ENCODE assay signal across 31 mouse cellular contexts in the genomic region with DNA sequence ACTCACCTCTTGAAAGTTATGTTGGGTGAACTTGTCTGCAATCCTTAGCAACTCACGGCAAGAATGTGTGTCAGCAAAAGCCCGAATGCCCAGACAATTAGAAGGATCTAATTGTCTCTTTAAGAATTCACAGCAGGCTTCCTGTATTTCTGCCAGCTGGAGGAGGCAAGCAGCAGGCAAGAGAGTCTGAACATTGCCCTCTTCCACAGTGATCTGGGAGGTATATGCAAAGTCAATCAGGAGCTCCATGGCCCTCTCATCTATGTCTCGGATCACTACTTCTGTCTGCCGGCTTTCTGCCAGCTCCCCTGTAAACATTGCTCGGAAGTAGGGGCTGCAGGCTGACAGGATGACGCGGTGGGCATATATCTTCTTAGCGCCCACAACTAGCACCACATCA. TPM values are rescaled to one million over a fixed set of nuclear protein-coding genes. Genes with fewer than 3 reads are reported as not detected.
A peak's percentile ranks its signal among the peaks of the same experiment; 100 is the strongest.
DNase-seq lines count a peak whose midpoint lies in the region; ATAC-seq and TF ChIP-seq lines count a peak whose summit lies in the region.
"Had no signal": no experiment of that assay in that cellular context is flagged by ENCODE, and none has a peak within 500 bp of the region (broad histone marks: within the 10 kb centered on the region; RNA-seq: fewer than 3 reads in every experiment).

No protein-coding gene starts in this region.

- DNase-seq in cerebellum, postnatal 10 days: peak; percentile 5 to 6
- no peak for DNase-seq in cerebellum, postnatal 25 days
- peak; percentile 1 for DNase-seq in midbrain, postnatal 0 days (ENCODE audit: low spot score)
- DNase-seq in kidney, postnatal 10 days: peak; percentile 42
- DNase-seq in lung, postnatal 25 days (ENCODE audit: low spot score): no peak
- no peak for DNase-seq in adrenal gland, postnatal 25 days
- no peak for DNase-seq in gastrocnemius, adult 8-10 months (ENCODE audit: low spot score in 2 of 2)
- DNase-seq: adrenal gland, adult 8-10 months; cerebellum, adult 11-12 months; cerebellum, adult 9-10 months; embryo, embryonic 11 days; gastrocnemius, postnatal 25 days had no signal

- no peak for ATAC-seq in midbrain, postnatal 0 days (ENCODE audit: low FRiP score)
- no peak for ATAC-seq in midbrain, embryonic 13.5 days
- ATAC-seq: forebrain, embryonic 16.5 days; Patski had no signal

- H3K4me1 ChIP-seq in midbrain, postnatal 0 days (ENCODE audit: insufficient read depth, low read length): no peaks in the 10 kb centered on the region
- H3K4me1 ChIP-seq in midbrain, embryonic 13.5 days (replicated peaks): no peaks in the 10 kb centered on the region
- H3K4me1 ChIP-seq: embryonic facial prominence, embryonic 15.5 days; forebrain, embryonic 12.5 days; heart, embryonic 12.5 days; hindbrain, embryonic 15.5 days had no signal

- TF ChIP-seq CTCF in midbrain, postnatal 0 days (IDR thresholded peaks at IDR 0.05): no peak

- H3K4me2 ChIP-seq in midbrain, postnatal 0 days (ENCODE audit: low read depth, low read length, poor library complexity, severe bottlenecking): no peak overlapping the region
- H3K4me2 ChIP-seq in midbrain, embryonic 13.5 days (replicated peaks): no peak overlapping the region
- H3K4me2 ChIP-seq: embryonic facial prominence, embryonic 15.5 days; forebrain, embryonic 12.5 days; heart, embryonic 12.5 days; hindbrain, embryonic 15.5 days had no signal

- H3K9me3 ChIP-seq in midbrain, postnatal 0 days (ENCODE audit: low read length): no peaks in the 10 kb centered on the region
- no peaks in the 10 kb centered on the region for H3K9me3 ChIP-seq in midbrain, embryonic 13.5 days
- H3K9me3 ChIP-seq: embryonic facial prominence, embryonic 15.5 days; forebrain, embryonic 12.5 days; heart, embryonic 12.5 days; hindbrain, embryonic 15.5 days had no signal

- H3K9ac ChIP-seq in midbrain, postnatal 0 days (replicated peaks; ENCODE audit: low read length, poor library complexity, severe bottlenecking): no peak overlapping the region
- no peak overlapping the region for H3K9ac ChIP-seq in midbrain, embryonic 13.5 days (replicated peaks)
- H3K9ac ChIP-seq: embryonic facial prominence, embryonic 15.5 days; forebrain, embryonic 12.5 days; heart, embryonic 12.5 days; hindbrain, embryonic 15.5 days had no signal

- H3K4me3 ChIP-seq in midbrain, postnatal 0 days (ENCODE audit: low read depth, low read length): no peak overlapping the region
- H3K4me3 ChIP-seq in midbrain, embryonic 13.5 days (replicated peaks): no peak overlapping the region
- H3K4me3 ChIP-seq: embryonic facial prominence, embryonic 15.5 days; forebrain, embryonic 12.5 days; heart, embryonic 12.5 days; hindbrain, embryonic 15.5 days had no signal

- H3K36me3 ChIP-seq in midbrain, postnatal 0 days (ENCODE audit: insufficient read depth, low read length): peaks cover 8% of the 10 kb centered on the region
- H3K36me3 ChIP-seq in midbrain, embryonic 13.5 days: peaks cover 20% of the 10 kb centered on the region

- no peak overlapping the region for H3K27ac ChIP-seq in midbrain, postnatal 0 days (ENCODE audit: low read depth, low read length)
- H3K27ac ChIP-seq in midbrain, embryonic 13.5 days: no peak overlapping the region
- H3K27ac ChIP-seq: embryonic facial prominence, embryonic 15.5 days; forebrain, embryonic 12.5 days; hindbrain, embryonic 15.5 days had no signal

- WGBS in midbrain, postnatal 0 days: 89% methylated on average over 8 of the region's 8 CpGs
- WGBS in midbrain, embryonic 13.5 days: 87% methylated on average over 8 of the region's 8 CpGs

- H3K27me3 ChIP-seq in midbrain, postnatal 0 days (ENCODE audit: insufficient read depth, low read length): no peaks in the 10 kb centered on the region
- no peaks in the 10 kb centered on the region for H3K27me3 ChIP-seq in midbrain, embryonic 13.5 days
- H3K27me3 ChIP-seq: embryonic facial prominence, embryonic 15.5 days; forebrain, embryonic 12.5 days; heart, embryonic 12.5 days; hindbrain, embryonic 15.5 days; Patski had no signal

RNA-seq across cellular contexts. Expression of a gene that starts 22.1 kb away (rescaled TPM):
- total RNA-seq in midbrain, postnatal 0 days (2014; rRNA removed): 18.5 and 19.2 TPM in 2 replicates
- polyA plus RNA-seq in midbrain, postnatal 0 days (2015; fragmentation: Nextera tagmentation; extraction: Ambion mirVana): 13.3 and 14.2 TPM in 2 replicates
- polyA plus RNA-seq in midbrain, embryonic 13.5 days (2015; fragmentation: Nextera tagmentation; extraction: Ambion mirVana): 17.1 and 19.5 TPM in 2 replicates
- 19.3 and 22.0 TPM in 2 replicates for total RNA-seq in adrenal gland, postnatal 25 days (2021)
- 10 to 100 TPM in 2 of 4 experiments, 1 to 10 TPM in 2; 7.5 to 10.3 (median 9.1) TPM for total RNA-seq in gastrocnemius, adult 8-10 months (2022)

RNA-seq across cellular contexts. Expression of a gene that starts 33.3 kb away (rescaled TPM):
- 30.1 and 37.5 TPM in 2 replicates for total RNA-seq in midbrain, postnatal 0 days (2014; rRNA removed)
- polyA plus RNA-seq in midbrain, postnatal 0 days (2015; fragmentation: Nextera tagmentation; extraction: Ambion mirVana): 28.7 and 30.5 TPM in 2 replicates
- 10.7 and 13.4 TPM in 2 replicates for polyA plus RNA-seq in midbrain, embryonic 13.5 days (2015; fragmentation: Nextera tagmentation; extraction: Ambion mirVana)
- total RNA-seq in adrenal gland, postnatal 25 days (2021): 4.9 and 5.2 TPM in 2 replicates
- not detected for total RNA-seq in gastrocnemius, adult 8-10 months (2022)
- total RNA-seq: common myeloid progenitor, adult 5-6 weeks; gastrocnemius, adult 18-20 months; gastrocnemius, postnatal 25 days; granulocyte monocyte progenitor cell, adult 5-6 weeks; MEL had no signal

RNA-seq across cellular contexts. Expression of a gene that starts 38.7 kb away (rescaled TPM):
- total RNA-seq in midbrain, postnatal 0 days (2014; rRNA removed): 1.4 and 2.0 TPM in 2 replicates
- polyA plus RNA-seq in midbrain, postnatal 0 days (2015; fragmentation: Nextera tagmentation; extraction: Ambion mirVana): 5.2 and 6.1 TPM in 2 replicates
- 19.1 and 22.1 TPM in 2 replicates for polyA plus RNA-seq in midbrain, embryonic 13.5 days (2015; fragmentation: Nextera tagmentation; extraction: Ambion mirVana)
- 4.3 and 5.2 TPM in 2 replicates for total RNA-seq in adrenal gland, postnatal 25 days (2021)
- under 1 TPM; 0.34 to 0.74 (median 0.41) TPM for total RNA-seq in gastrocnemius, adult 8-10 months (2022)

RNA-seq across cellular contexts. Expression of a gene that starts 38.8 kb away (rescaled TPM):
- 12.9 and 14.6 TPM in 2 replicates for total RNA-seq in midbrain, postnatal 0 days (2014; rRNA removed)
- 19.6 and 22.9 TPM in 2 replicates for polyA plus RNA-seq in midbrain, postnatal 0 days (2015; fragmentation: Nextera tagmentation; extraction: Ambion mirVana)
- polyA plus RNA-seq in midbrain, embryonic 13.5 days (2015; fragmentation: Nextera tagmentation; extraction: Ambion mirVana): 29.5 and 31.5 TPM in 2 replicates
- total RNA-seq in adrenal gland, postnatal 25 days (2021): 33.6 and 35.1 TPM in 2 replicates
- 10 to 100 TPM; 12.0 to 19.4 (median 15.6) TPM for total RNA-seq in gastrocnemius, adult 8-10 months (2022)

RNA-seq across cellular contexts. Expression of a gene that starts 49.9 kb away (rescaled TPM):
- not detected in 2 replicates for total RNA-seq in midbrain, postnatal 0 days (2014; rRNA removed)
- 0.23 and 0.73 TPM in 2 replicates for polyA plus RNA-seq in midbrain, postnatal 0 days (2015; fragmentation: Nextera tagmentation; extraction: Ambion mirVana)
- 0.55 and 0.66 TPM in 2 replicates for polyA plus RNA-seq in midbrain, embryonic 13.5 days (2015; fragmentation: Nextera tagmentation; extraction: Ambion mirVana)
- not detected in 2 replicates for total RNA-seq in adrenal gland, postnatal 25 days (2021)
- total RNA-seq in gastrocnemius, adult 8-10 months (2022): not detected
- total RNA-seq: adrenal gland, adult 8-10 months; adrenal gland, postnatal 4 days; common myeloid progenitor, adult 5-6 weeks; gastrocnemius, adult 18-20 months; gastrocnemius, postnatal 25 days; granulocyte monocyte progenitor cell, adult 5-6 weeks; heart, adult 8-10 months; heart, postnatal 25 days; MEL had no signal
- polyA plus RNA-seq: brain, embryonic 14.5 days; C2C12; embryonic facial prominence, embryonic 11.5 days; frontal cortex, adult 2 months; heart, embryonic 12.5 days; hindbrain, embryonic 11.5 days; Patski had no signal

Comparison
In these comparisons a context has a peak if more than half of its experiments do, and no peak if none do; other contexts are left out.
1. DNase-seq: peak in cerebellum, postnatal 10 days (2 of 2), midbrain, postnatal 0 days (single experiment) and kidney, postnatal 10 days (single experiment); none in cerebellum, postnatal 25 days (0 of 2), lung, postnatal 25 days (single experiment), adrenal gland, postnatal 25 days (single experiment) and gastrocnemius, adult 8-10 months (0 of 2).